Mouse (Mus musculus): ENCODE data around the gene Ucp2. TPM values are rescaled to one million over a fixed set of nuclear protein-coding genes. Genes with fewer than 3 reads are reported as not detected.

Ucp2 gene
- polyA plus RNA-seq (2012; fragmentation: generic; extraction: Trizol), result under 1 TPM; 0.12 to 0.78 TPM

GRCm38 (mm10) chr7:100493117-100493483 is at the start of gene Ucp2:
Gene Ucp2 (plus strand): TSS chr7:100493337.

GRCm38 (mm10) chr7:100472777-100473176 is 20.4 kb upstream of the Ucp2 start, which contains the start of gene Ucp3:
Gene Ucp3 (plus strand): TSS chr7:100472990.

GRCm38 (mm10) chr7:100514573-100514972 is 21.4 kb downstream of the Ucp2 start, which contains the start of gene Dnajb13:
Gene Dnajb13 (minus strand): TSS chr7:100514960.

GRCm38 (mm10) chr7:100536804-100537518 is 43.8 kb downstream of the Ucp2 start, which contains the start of gene Coa4:
Gene Coa4 (plus strand): TSS chr7:100537071.

Other genes with a start within 250 kb of the Ucp2 start
- 10 to 100 TPM in 1 of 2 experiments, 1 to 10 TPM in 1; 5.3 to 44.7 TPM for gene P4ha3, start 207.8 kb upstream of the Ucp2 start, polyA plus RNA-seq (2012; fragmentation: generic; extraction: Trizol)
- 1 to 10 TPM; 1.1 to 9.2 TPM for gene C2cd3, start 121.1 kb upstream of the Ucp2 start, polyA plus RNA-seq (2012; fragmentation: generic; extraction: Trizol)
- 10 to 100 TPM; 10.9 to 26.6 TPM for gene Ppme1, start 121.0 kb upstream of the Ucp2 start, polyA plus RNA-seq (2012; fragmentation: generic; extraction: Trizol)
- under 1 TPM in 1 of 2 experiments, not detected in 1; 0.05 TPM for gene Ucp3, start 20.3 kb upstream of the Ucp2 start, polyA plus RNA-seq (2012; fragmentation: generic; extraction: Trizol)
- gene Dnajb13, start 21.6 kb downstream of the Ucp2 start, polyA plus RNA-seq (2012; fragmentation: generic; extraction: Trizol), result not detected
- 10 to 100 TPM; 11.0 to 11.3 TPM for gene Coa4, start 43.7 kb downstream of the Ucp2 start, polyA plus RNA-seq (2012; fragmentation: generic; extraction: Trizol)
- gene Rab6a, start 114.1 kb downstream of the Ucp2 start, polyA plus RNA-seq (2012; fragmentation: generic; extraction: Trizol), result 10 to 100 TPM in 1 of 2 experiments, 1 to 10 TPM in 1; 5.5 to 22.9 TPM
- 10 to 100 TPM; 23.0 to 26.3 TPM for gene Mrpl48, start 115.0 kb downstream of the Ucp2 start, polyA plus RNA-seq (2012; fragmentation: generic; extraction: Trizol)
- under 1 TPM; 0.22 to 0.39 TPM for gene Plekhb1, start 169.1 kb downstream of the Ucp2 start, polyA plus RNA-seq (2012; fragmentation: generic; extraction: Trizol)
- gene Fam168a, start 213.3 kb downstream of the Ucp2 start, polyA plus RNA-seq (2012; fragmentation: generic; extraction: Trizol), result 10 to 100 TPM in 1 of 2 experiments, 1 to 10 TPM in 1; 3.7 to 24.4 TPM

Measured in C3H10T1/2 (cell line).